Mouse (Mus musculus): ENCODE results near the gene Slc16a6. TPM values are rescaled to one million over a fixed set of nuclear protein-coding genes. Genes with fewer than 3 reads are reported as not detected.

The Slc16a6 gene
- total RNA-seq, 2 experiments from 2014 or later = 13.0 to 13.2 TPM

DNA sequence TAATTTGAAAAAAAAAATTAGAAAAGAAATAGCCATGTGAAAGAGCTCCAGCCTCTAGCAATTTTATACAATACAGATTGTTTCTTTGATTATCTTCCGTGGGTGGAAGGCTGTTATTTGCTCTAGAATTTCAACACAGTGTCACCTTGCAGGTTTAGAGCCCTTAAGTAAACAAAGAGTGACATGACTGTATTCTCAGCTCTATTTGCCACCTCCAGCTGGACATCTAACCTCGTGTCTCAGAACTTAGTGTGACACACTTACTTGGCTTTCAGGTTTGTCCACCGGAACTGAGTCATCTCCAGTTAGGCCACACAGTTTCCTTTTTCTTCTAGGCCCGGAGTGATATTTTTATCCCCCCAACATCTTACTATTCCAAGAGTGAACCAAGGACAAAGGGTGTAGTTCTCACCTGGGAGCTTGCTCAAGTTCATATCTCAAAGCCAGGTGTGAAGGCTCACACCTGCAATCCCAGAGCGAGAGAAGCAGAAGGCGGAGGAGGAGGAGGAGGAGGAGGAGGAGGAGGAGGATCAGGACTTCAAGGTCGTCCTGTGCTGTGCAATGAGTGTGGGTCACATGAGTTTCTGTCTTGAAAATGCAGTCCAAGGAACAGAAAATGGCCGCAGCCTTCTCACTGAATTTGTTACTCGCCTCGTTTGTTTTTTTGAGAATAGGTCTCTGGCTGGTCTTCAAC, 14.7 kb upstream of the Slc16a6 start:
- intact Hi-C loops (cut with DNase I) = no loop called here
- DNase-seq = no peak

DNA sequence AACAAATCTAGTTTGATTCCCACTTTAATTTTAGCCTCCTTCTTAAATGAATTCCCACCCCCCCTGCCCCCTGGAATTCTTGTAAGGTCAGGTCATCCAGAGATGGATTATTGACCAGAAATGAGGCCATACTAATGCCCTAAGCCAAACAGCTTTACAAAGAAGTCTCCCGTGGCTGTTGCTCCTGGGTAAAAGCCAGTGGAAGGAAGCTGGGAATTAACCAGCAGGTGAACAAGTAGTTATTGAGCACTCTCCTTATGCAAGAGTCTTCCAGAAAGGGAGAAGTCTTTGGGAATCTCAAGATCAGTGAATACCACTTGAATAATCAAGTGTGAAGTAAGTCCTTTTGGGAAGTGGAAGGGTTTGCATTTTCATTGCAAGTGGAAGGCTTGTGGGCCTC, 13.7 kb upstream of the Slc16a6 start:
- intact Hi-C loops (cut with DNase I) = no loop called here
- DNase-seq = no peak

- intact Hi-C loops (cut with DNase I) = no loop called here
- peak; percentile 66 for DNase-seq
Observed at GRCm38 (mm10) chr11:109485398-109486045, 12.1 kb upstream of the Slc16a6 start.

DNA sequence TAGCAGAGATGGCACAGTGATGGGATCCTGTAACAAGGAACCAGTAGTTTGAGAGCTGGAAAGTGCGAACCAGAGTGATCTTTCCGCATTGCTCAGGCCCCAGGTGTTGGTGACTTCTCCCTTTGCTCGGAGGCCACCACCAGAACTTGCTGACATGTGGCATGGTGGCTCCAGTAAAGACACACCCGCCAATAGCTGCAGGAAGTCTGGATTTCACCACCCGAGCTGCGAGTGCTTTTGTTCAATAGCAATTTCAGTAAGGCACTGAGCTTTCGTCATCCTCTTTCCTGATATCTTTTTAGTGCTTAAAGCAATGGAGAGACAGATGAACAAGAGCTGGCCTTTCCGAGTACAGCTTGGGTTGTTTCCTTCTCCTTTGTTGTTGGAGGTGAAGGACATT, 7.0 kb upstream of the Slc16a6 start:
- intact Hi-C loops (cut with DNase I) = no loop called here

DNA sequence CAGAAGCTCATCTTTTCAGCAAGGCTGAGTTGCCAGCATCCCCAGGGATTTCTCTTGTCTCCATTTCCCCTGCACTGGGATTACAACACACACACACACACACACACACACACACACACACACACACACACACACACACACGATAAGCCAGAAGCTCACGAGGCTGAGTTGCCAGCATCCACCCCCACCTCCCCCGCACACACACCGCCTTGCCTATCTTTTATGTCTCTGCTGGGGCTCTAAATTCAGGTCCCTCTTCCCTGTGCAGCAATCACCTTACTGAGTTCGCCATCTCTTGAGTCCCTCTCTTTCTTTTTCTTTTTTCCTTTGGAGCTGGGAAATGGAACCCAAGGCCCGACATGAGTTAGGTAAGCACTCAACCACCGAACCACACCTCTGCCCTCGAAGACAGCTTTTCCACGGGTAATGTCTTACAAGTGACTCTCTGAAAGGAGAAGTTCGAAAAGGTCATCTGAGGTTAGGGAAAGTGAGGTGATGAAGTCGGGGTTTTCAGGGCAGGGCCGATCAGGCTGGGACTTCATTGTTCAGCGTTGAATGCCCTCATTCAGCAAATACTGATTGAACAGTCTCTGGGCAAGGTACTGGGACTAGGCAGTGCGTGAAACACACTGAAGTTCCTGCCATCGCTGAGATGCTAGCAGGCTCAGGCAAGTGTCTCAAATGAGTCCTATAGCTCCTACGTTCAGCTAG, 6.3 kb upstream of the Slc16a6 start:
- no peak for DNase-seq
- intact Hi-C loops (cut with DNase I) = no loop called here

More for the DNA sequence above, 7.0 kb upstream of the Slc16a6 start:
- DNase-seq = no peak

DNA sequence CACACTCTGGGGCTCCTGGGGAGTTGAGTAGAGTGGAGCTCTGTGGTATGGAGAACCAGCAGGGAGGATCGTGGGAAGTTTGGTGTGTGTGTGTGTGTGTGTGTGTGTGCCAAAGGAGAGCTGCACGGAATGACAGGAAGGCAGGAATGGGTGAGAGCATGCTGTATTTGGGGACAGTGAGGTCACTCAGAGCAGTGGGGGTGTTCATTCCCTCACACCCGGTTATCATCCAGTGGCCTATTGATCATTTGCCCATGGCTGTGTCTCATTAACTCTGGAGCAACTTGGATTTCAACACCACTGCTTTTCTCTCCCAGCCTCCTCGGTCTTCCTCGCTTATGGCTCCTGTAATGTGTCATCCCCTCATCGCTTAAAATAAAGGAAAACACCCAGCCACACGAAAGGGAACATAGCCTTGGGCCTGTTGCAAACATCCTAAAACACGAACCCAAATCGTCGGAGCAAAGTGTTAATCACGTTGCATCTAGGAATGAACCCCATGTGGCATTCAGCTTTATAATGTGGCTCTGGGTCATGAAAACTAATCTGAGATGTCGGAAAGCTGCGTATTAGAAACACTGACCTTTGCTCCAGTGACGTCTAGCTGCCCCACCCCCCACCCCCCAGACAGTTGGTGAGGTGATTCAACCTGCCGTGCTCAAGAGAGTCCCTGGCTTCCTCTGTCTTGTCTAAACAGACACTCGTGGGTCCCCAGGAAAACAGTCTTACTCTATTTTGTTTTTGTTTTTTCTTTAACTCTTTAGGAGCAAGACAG, 4.4 kb upstream of the Slc16a6 start:
- intact Hi-C loops (cut with DNase I) = no loop called here
- DNase-seq = no peak

GRCm38 (mm10) chr11:109476653-109477052, 3.3 kb upstream of the Slc16a6 start:
- DNase-seq = no peak
- intact Hi-C loops (cut with DNase I) = no loop called here

DNA sequence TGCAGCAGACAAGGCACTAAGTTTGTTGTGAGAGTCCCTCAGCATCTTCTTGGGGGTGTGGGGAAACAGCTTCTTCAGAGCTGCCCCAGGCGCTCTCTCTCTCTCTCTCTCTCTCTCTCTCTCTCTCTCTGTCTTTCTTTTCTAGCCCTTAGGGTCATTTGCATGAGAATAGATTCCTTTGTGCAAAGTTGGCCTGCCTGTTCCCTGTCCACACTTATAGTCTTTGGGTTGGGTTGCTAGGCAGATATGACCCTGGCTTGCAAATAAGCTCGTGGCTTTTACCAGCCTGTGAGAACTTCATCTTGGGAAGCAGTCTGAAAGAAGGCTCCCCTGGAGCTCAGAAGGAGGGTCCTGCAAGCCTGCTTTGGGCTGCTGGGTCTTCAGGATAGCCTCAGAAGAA, 2.8 kb upstream of the Slc16a6 start:
- no peak for DNase-seq
- intact Hi-C loops (cut with DNase I) = no loop called here

GRCm38 (mm10) chr11:109475717-109476116, 2.3 kb upstream of the Slc16a6 start:
- intact Hi-C loops (cut with DNase I) = no loop called here
- no peak for DNase-seq

DNA sequence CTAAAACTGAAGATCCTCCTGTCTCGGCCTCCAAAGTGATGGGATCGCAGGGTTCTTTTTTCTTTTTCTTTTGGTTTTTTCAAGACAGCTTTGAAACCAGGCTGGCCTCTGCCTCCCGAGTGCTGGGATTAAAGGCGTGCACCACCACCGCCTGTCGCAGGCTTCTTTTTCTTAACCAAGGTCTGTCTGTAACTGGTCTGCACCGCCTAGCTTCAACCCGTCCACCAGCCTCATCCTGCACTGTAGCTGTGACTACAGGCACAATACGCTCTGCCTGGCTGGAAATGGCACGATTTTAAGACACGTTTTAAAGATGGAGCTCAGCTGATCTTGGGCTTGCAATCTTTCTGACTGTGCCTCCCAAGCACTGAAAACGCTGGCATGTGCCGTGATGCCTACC, 1.4 kb upstream of the Slc16a6 start:
- DNase-seq = no peak
- intact Hi-C loops (cut with DNase I) = no loop called here

- intact Hi-C loops (cut with DNase I) = no loop called here
- DNase-seq = no peak
Observed at GRCm38 (mm10) chr11:109474086-109474742, 816 bp upstream of the Slc16a6 start.

- no peak for DNase-seq
Observed at GRCm38 (mm10) chr11:109472821-109473170, 602 bp downstream of the Slc16a6 start.

DNA sequence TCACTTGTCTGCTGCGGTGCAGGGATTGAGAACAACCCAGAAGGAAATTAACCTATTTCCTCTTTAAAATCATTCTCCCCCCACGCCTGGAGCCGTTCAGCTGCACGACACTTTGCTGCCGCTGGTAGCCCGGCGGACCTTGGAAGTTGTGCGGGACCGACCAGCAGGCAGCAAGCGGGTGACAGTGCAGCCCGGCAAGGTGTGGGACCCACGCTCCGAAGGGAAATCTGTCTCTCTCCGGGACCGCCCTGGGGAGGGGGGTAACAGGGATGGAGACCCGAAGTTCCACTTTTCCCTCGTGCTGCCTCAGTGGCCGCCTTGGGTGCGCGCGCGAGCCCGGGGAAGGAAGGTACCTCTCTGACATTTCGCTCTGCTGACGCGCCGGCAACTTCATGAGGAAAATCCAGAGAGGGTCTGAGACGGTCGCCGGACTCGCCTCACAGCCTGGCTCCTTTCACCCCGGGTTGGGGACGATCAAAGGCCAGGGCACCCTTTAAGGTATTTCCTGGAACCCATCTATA, 1.2 kb downstream of the Slc16a6 start:
- intact Hi-C loops (cut with DNase I) = no loop called here

More at GRCm38 (mm10) chr11:109472821-109473170, 602 bp downstream of the Slc16a6 start:
- intact Hi-C loops (cut with DNase I) = no loop called here

DNA sequence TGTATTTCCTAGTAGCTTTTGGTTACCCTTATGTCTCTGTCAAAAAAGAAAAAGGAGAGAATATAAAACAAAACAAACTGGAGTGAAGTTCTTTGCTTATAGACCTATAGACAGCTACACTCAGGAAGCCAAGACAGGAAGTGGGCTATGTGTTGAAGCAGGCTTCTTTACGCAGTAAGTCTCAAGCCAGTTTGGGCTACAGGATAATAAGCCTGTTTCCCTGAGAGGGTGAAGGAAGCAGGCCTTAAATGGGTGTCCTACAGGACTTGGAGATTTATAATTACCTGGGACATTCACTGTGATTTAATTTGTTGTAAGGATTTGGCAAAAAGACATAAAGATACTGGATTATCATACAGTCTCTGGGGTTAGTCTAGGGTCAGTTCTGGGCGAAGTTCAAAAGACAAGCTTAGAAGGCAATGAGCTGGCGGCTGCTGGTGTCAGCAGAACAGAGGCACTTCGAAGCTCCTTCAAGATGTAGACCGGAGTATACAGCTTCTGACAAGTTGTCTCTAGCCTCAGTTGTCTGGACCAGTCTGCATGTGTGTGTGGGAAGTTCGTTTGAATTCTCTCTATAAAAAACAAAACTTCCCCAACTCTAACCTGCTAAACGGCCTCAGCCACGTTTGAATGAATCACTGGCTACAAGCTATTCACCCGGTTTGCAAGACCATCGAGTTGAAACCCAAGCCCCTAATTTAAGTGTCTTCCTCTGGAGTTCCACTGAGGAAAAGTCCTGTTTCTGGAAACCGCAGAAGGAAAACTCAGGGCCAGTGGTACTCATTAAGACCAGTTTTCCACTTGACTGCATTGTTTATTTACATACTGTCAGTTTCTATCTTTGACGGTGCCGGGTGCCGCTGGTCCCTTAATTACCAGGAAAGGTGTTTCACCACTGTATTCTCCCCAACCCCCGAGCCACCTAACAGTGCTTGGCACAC, 2.2 kb downstream of the Slc16a6 start:
- intact Hi-C loops (cut with DNase I) = no loop called here

More for the DNA sequence above, 1.2 kb downstream of the Slc16a6 start:
- peak; percentile 35 for DNase-seq

DNA sequence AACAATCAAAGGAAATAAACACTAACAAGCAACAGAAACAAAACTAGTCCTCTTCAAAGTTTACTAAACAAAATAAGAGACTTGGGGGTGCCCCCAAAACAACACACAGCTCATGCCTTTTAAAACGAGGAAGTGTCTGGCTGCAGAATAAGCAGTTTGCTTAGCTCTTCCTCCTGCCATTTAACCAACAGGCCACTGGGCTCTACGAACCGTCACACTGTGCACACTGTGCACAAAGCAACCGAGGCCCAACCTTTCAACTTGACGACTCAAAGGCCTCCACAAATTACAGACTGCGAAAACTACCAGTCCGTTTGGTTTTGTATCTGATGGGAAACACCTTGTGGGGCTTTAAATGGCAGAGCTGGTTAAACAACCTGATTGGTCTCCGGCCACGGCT, 3.2 kb downstream of the Slc16a6 start:
- no peak for DNase-seq
- intact Hi-C loops (cut with DNase I) = no loop called here

More for the DNA sequence above, 2.2 kb downstream of the Slc16a6 start:
- DNase-seq = no peak

DNA sequence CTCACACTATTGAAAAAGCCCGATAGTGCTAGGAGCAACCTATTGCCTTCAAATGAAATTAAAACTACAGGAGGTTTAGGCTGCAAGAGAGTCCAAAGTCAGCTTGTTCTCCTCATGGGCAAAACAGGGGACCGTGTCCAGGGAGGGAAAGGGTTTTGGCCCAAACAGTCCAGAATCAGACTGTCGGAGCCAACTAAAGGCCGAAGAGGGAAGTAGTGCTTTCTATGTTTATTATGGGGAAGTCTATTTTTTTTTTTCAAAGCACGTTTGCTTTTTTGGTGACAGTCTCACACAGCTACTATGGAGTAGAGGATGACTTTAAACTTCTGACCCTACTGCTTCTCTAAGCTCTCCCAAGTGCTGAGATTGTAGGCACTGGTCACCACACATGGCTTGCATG, 5.3 kb downstream of the Slc16a6 start:
- DNase-seq = no peak
- intact Hi-C loops (cut with DNase I) = no loop called here

GRCm38 (mm10) chr11:109466987-109467386, 6.4 kb downstream of the Slc16a6 start:
- intact Hi-C loops (cut with DNase I) = no loop called here
- DNase-seq = no peak

DNA sequence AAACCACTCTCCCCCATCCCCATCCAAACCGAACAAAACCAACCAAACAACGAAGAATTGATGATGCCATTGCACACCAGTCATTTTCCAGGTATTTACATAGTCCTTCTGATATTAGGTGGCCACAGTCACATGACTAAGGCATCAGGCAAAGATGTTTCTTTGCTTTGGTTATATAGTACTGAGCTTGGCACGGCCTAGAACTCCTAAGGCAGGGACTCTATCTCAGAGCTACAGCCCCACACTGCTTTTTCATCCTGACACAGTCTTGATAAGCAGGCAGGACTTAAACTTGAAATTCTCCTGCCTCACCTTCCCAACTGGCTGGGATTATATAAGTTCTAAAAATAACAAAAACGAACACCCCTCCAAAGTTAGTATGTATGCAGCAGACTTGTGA, 8.3 kb downstream of the Slc16a6 start:
- DNase-seq = no peak
- intact Hi-C loops (cut with DNase I) = no loop called here

- intact Hi-C loops (cut with DNase I) = no loop called here
- no peak for DNase-seq
Observed at GRCm38 (mm10) chr11:109460586-109460985, 12.8 kb downstream of the Slc16a6 start.

All from left cerebral cortex, postnatal 4 days (tissue).